Mouse (Mus musculus): Measurements from ENCODE around the gene Scand1. TPM values are rescaled to one million over a fixed set of nuclear protein-coding genes. Genes with fewer than 3 reads are reported as not detected.

Gene Scand1
- polyA plus RNA-seq, 1 experiment from 2014 or later, result 60.3 TPM

GRCm38 (mm10) chr2:156324116-156324588 is 11.6 kb upstream of the Scand1 start:
- DNase-seq (ENCODE audit: low spot score), result no peak
- WGBS, result 18% methylated on average over 6 of the region's 6 CpGs
- Histone ChIP-seq H3K27me3 (ENCODE audit: insufficient read depth, poor library complexity, severe bottlenecking) (no peaks in the 10 kb centered on the region), H3K36me3 (peaks cover 6% of the 10 kb centered on the region), H3K27ac (peak overlapping the region; percentile 80), H3K4me3 (peak overlapping the region; percentile 18; the same call in 1 of the 2 replicates), H3K4me1 (peaks cover 15% of the 10 kb centered on the region), H3K9me3 (no peaks in the 10 kb centered on the region; the same call in 1 of the 2 replicates)

- H3K4me1 ChIP-seq, result peaks cover 15% of the 10 kb centered on the region
- 85% methylated on average over 6 of the region's 6 CpGs for WGBS
- no peak overlapping the region for H3K27ac ChIP-seq
- no peaks in the 10 kb centered on the region for H3K9me3 ChIP-seq
- no peak overlapping the region for H3K4me3 ChIP-seq
- no peak for DNase-seq (ENCODE audit: low spot score)
- no peaks in the 10 kb centered on the region for H3K27me3 ChIP-seq (ENCODE audit: insufficient read depth, poor library complexity, severe bottlenecking)
- H3K36me3 ChIP-seq, result peaks cover 6% of the 10 kb centered on the region
Measured at GRCm38 (mm10) chr2:156321538-156321937, 9.0 kb upstream of the Scand1 start.

- Histone ChIP-seq H3K36me3 (peaks cover 13% of the 10 kb centered on the region), H3K4me1 (peaks cover 1% of the 10 kb centered on the region; the same call in 1 of the 2 replicates), H3K27me3 (ENCODE audit: insufficient read depth, poor library complexity, severe bottlenecking) (no peaks in the 10 kb centered on the region), H3K9me3 (no peaks in the 10 kb centered on the region), H3K4me3 (no peak overlapping the region), H3K27ac (no peak overlapping the region)
- no peak for DNase-seq (ENCODE audit: low spot score)
Measured at GRCm38 (mm10) chr2:156318491-156318890, 6.0 kb upstream of the Scand1 start.

- H3K4me3 ChIP-seq, result no peak overlapping the region
- 87% methylated on average over 6 of the region's 6 CpGs for WGBS
- H3K4me1 ChIP-seq, result peaks cover 12% of the 10 kb centered on the region
Measured at GRCm38 (mm10) chr2:156314811-156315210, 2.3 kb upstream of the Scand1 start.

GRCm38 (mm10) chr2:156313153-156313552 is 649 bp upstream of the Scand1 start:
- DNase-seq (ENCODE audit: low spot score), result no peak
- H3K36me3 ChIP-seq, result peaks cover 18% of the 10 kb centered on the region
- H3K27ac ChIP-seq, result peak overlapping the region; percentile 98
- 53% methylated on average over 3 of the region's 3 CpGs for WGBS
- H3K9me3 ChIP-seq, result no peaks in the 10 kb centered on the region
- H3K4me1 ChIP-seq, result peaks cover 12% of the 10 kb centered on the region
- peak overlapping the region; percentile 76 for H3K4me3 ChIP-seq
- H3K27me3 ChIP-seq (ENCODE audit: insufficient read depth, poor library complexity, severe bottlenecking), result no peaks in the 10 kb centered on the region

More at GRCm38 (mm10) chr2:156314811-156315210, 2.3 kb upstream of the Scand1 start:
- H3K9me3 ChIP-seq, result no peaks in the 10 kb centered on the region
- no peaks in the 10 kb centered on the region for H3K27me3 ChIP-seq (ENCODE audit: insufficient read depth, poor library complexity, severe bottlenecking)
- no peak overlapping the region for H3K27ac ChIP-seq
- peaks cover 17% of the 10 kb centered on the region for H3K36me3 ChIP-seq
- no peak for DNase-seq (ENCODE audit: low spot score)

GRCm38 (mm10) chr2:156311841-156312291 is 638 bp downstream of the Scand1 start:
- Histone ChIP-seq H3K4me3 (peak overlapping the region; percentile 76), H3K27me3 (ENCODE audit: insufficient read depth, poor library complexity, severe bottlenecking) (no peaks in the 10 kb centered on the region), H3K9me3 (no peaks in the 10 kb centered on the region), H3K4me1 (peaks cover 12% of the 10 kb centered on the region), H3K36me3 (peaks cover 28% of the 10 kb centered on the region), H3K27ac (peak overlapping the region; percentile 98)
- WGBS, result under 1% methylated on average over 52 of the region's 53 CpGs
- peak; percentile 85 for DNase-seq (ENCODE audit: low spot score)

- Histone ChIP-seq H3K9me3 (no peaks in the 10 kb centered on the region), H3K27me3 (ENCODE audit: insufficient read depth, poor library complexity, severe bottlenecking) (no peaks in the 10 kb centered on the region), H3K4me3 (peak overlapping the region; percentile 76), H3K36me3 (peaks cover 31% of the 10 kb centered on the region), H3K27ac (peak overlapping the region; percentile 98), H3K4me1 (peaks cover 12% of the 10 kb centered on the region)
- no peak for DNase-seq (ENCODE audit: low spot score)
- WGBS, result 24% methylated on average over 8 of the region's 8 CpGs
Measured at GRCm38 (mm10) chr2:156311441-156311840, 1.1 kb downstream of the Scand1 start.

- 89% methylated on average over 5 of the region's 5 CpGs for WGBS
- DNase-seq (ENCODE audit: low spot score), result no peak
- Histone ChIP-seq H3K4me3 (peak overlapping the region; percentile 76; the same call in 1 of the 2 replicates), H3K36me3 (peaks cover 32% of the 10 kb centered on the region), H3K9me3 (no peaks in the 10 kb centered on the region), H3K4me1 (peaks cover 12% of the 10 kb centered on the region), H3K27ac (no peak overlapping the region), H3K27me3 (ENCODE audit: insufficient read depth, poor library complexity, severe bottlenecking) (no peaks in the 10 kb centered on the region)
Measured at GRCm38 (mm10) chr2:156310945-156311344, 1.6 kb downstream of the Scand1 start.

GRCm38 (mm10) chr2:156310455-156310854 is 2.0 kb downstream of the Scand1 start:
- H3K36me3 ChIP-seq, result peaks cover 33% of the 10 kb centered on the region
- H3K27ac ChIP-seq, result no peak overlapping the region
- no peaks in the 10 kb centered on the region for H3K27me3 ChIP-seq (ENCODE audit: insufficient read depth, poor library complexity, severe bottlenecking)
- whole genome bisulfite sequencing, result 93% methylated on average over 5 of the region's 5 CpGs
- H3K4me3 ChIP-seq, result no peak overlapping the region
- H3K9me3 ChIP-seq, result no peaks in the 10 kb centered on the region
- H3K4me1 ChIP-seq, result peaks cover 12% of the 10 kb centered on the region
- DNase-seq (ENCODE audit: low spot score), result no peak

- DNase-seq (ENCODE audit: low spot score), result no peak
- H3K36me3 ChIP-seq, result peaks cover 38% of the 10 kb centered on the region
- H3K9me3 ChIP-seq, result no peaks in the 10 kb centered on the region
- H3K27ac ChIP-seq, result no peak overlapping the region
- H3K4me3 ChIP-seq, result no peak overlapping the region
- peaks cover 12% of the 10 kb centered on the region for H3K4me1 ChIP-seq
- 87% methylated on average over 5 of the region's 5 CpGs for WGBS
- H3K27me3 ChIP-seq (ENCODE audit: insufficient read depth, poor library complexity, severe bottlenecking), result no peaks in the 10 kb centered on the region
Measured at GRCm38 (mm10) chr2:156309948-156310347, 2.6 kb downstream of the Scand1 start.

GRCm38 (mm10) chr2:156307261-156307660 is 5.2 kb downstream of the Scand1 start:
- H3K27me3 ChIP-seq (ENCODE audit: insufficient read depth, poor library complexity, severe bottlenecking), result no peaks in the 10 kb centered on the region
- peaks cover 56% of the 10 kb centered on the region for H3K36me3 ChIP-seq
- no peak for DNase-seq (ENCODE audit: low spot score)
- no peak overlapping the region for H3K27ac ChIP-seq
- H3K4me1 ChIP-seq, result peaks cover 5% of the 10 kb centered on the region; the same call in 1 of the 2 replicates
- no peak overlapping the region for H3K4me3 ChIP-seq
- no peaks in the 10 kb centered on the region for H3K9me3 ChIP-seq
- 60% methylated on average over 5 of the region's 5 CpGs for WGBS

- Histone ChIP-seq H3K4me1 (no peaks in the 10 kb centered on the region), H3K27me3 (ENCODE audit: insufficient read depth, poor library complexity, severe bottlenecking) (no peaks in the 10 kb centered on the region), H3K9me3 (no peaks in the 10 kb centered on the region), H3K36me3 (peaks cover 69% of the 10 kb centered on the region), H3K4me3 (no peak overlapping the region), H3K27ac (no peak overlapping the region)
- no peak for DNase-seq (ENCODE audit: low spot score)
- WGBS, result 79% methylated on average over 2 of the region's 2 CpGs
Measured at GRCm38 (mm10) chr2:156305818-156306217, 6.7 kb downstream of the Scand1 start.

- Histone ChIP-seq H3K27ac (no peak overlapping the region), H3K4me1 (no peaks in the 10 kb centered on the region), H3K36me3 (peaks cover 70% of the 10 kb centered on the region), H3K4me3 (no peak overlapping the region), H3K27me3 (ENCODE audit: insufficient read depth, poor library complexity, severe bottlenecking) (no peaks in the 10 kb centered on the region), H3K9me3 (no peaks in the 10 kb centered on the region)
- no peak for DNase-seq (ENCODE audit: low spot score)
- WGBS, result 93% methylated on average over 4 of the region's 4 CpGs
Measured at GRCm38 (mm10) chr2:156304351-156304750, 8.2 kb downstream of the Scand1 start.

GRCm38 (mm10) chr2:156302063-156302462 is 10.4 kb downstream of the Scand1 start:
- H3K9me3 ChIP-seq, result no peaks in the 10 kb centered on the region
- 84% methylated on average over 4 of the region's 4 CpGs for WGBS
- peaks cover 10% of the 10 kb centered on the region; the same call in 1 of the 2 replicates for H3K4me1 ChIP-seq
- no peak overlapping the region for H3K4me3 ChIP-seq
- no peaks in the 10 kb centered on the region for H3K27me3 ChIP-seq (ENCODE audit: insufficient read depth, poor library complexity, severe bottlenecking)
- DNase-seq (ENCODE audit: low spot score), result no peak
- H3K27ac ChIP-seq, result no peak overlapping the region
- H3K36me3 ChIP-seq, result peaks cover 80% of the 10 kb centered on the region
